Mouse (Mus musculus): ENCODE data around the gene Acot5. TPM values are rescaled to one million over a fixed set of nuclear protein-coding genes. Genes with fewer than 3 reads are reported as not detected.
"Not testable (repeated sequence)": the region's sequence is repeated elsewhere in the genome, so short reads cannot be mapped to it uniquely, and the experiment has no call there.

The Acot5 gene
- total RNA-seq (2022) = under 1 TPM in 2 of 4 experiments, not detected in 2; 0.23 to 0.49 TPM

DNA sequence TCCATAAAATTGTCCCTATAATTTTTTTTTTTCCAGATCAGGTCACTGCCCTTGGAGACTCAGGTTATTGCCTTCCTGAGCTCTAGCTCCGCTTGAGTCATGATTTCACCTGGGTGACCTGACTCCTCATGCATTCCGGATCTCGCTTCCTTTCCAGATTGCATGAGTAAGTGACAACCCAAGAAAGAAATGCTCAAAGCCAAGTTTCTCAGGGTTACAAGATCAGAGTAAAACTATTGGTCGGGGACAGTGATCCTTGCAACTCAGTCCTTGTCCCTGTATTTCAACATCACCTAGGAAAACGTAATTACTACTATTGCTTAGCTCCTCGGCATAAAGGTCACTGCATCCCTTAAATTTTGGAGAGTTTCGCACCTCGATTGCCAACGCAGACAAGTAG, at the start of gene Acot5:
Gene Acot5, plus strand, starts transcription at position 340 of the 400 bp plus-strand sequence.
- DNase-seq = no peak

DNA sequence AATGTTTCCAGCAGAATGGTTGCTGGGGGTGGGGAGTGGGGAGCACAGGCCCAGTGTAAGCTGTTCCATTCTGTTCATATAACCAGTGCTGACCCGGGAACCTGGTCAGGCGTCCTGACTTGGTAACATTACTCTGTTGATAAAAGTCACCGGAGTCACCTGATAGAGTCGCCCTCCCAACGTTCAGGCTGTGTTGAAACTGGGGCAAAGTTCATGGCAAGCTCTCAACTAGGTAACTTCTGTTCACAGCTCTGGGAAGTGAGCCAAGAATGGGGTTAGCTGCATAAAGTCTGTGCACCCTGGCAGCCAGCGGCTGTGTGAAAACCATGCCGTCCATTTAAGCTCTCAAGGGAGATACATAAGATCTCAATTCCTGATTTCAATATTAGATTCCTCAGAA, 48.6 kb upstream of the Acot5 start:
- DNase-seq = peak; percentile 61

DNA sequence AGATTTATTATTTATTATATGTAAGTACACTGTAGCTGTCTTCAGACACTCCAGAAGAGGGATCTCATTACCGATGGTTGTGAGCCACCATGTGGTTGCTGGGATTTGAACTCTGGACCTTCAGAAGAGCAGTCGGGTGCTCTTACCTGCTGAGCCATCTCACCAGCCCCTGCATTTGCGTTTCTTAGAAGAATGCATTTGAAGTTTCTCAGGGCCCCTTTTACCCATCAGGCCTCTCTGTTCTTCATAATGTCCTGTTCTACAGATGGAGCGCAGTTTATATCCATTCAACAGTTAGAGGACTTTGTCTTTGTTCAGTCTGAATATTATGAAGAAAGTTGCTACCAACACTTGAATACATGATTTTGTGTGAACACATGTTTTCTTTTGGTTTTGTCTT, 46.9 kb upstream of the Acot5 start:
- DNase-seq = not testable (repeated sequence)

DNA sequence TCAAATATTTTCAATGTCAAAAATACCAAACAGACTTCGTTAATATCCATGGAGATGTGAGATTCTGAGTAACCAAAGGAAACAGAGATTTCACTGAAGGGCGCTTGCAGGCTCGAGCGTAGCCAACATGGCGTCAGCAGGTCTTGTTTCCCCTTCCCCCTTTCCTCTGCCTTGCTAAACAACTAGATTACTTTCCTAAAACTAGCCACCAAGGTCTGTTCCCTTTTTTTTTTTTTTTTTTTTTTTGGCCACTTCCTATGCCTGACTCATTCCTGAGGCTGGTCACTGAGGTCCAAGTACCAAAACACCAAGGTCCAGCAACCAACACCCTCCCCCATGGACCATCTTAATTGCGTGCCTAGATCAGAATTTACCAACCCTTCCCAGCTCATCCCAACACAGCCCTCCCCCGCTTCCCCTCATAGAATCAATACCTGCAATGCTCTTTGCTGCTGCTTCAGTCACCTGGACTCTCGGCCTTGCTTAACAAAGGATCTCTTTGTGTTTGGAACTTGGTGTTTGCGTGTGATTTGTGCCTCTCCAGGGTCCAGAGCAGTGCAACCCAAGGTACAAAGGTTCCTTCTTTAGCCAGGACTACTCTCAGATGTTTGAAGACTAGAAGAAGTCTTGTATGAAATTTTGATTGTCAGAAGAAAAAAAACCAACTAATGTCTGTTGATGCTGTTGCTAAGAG, 45.9 kb upstream of the Acot5 start:
- DNase-seq = no peak

DNA sequence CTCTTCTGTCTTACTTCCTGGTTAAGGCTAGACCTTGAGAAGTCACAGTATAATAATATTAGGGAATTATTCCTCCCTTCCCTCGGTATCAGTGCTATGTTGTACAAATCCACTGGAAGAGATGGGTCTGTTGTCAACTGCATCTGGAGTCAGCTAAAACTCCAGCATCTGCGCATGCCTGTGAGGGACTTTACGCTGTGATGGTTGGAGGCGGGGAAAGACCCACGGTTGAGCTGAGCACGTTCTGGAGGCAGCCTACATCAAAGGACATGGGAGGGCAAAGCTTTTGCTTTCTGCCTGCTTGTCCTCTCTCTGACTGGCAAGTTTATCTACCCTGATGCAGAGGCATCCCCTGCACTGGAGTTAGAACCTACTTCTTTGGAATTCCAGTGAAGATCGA, 43.2 kb upstream of the Acot5 start:
- DNase-seq = no peak

DNA sequence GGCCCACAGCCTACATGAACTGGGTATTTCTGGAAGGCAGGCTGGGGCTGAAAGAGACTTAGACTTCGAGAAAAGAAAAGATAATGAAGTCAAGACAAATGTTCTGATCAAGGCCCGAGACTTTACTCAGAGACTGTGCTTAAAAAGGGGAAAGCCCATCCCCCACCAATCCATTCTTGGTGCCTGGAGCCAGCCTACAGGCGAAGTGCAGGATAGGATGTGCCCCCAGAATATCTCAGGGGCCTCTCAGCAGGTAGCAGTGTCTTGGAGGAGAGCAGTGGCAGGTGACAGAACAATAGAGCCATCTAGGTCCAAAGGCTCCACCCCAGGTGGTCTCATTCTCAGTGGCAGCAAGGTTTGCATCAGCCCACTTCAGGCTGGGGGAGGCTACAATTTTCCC, 40.8 kb upstream of the Acot5 start:
- not testable (repeated sequence) for DNase-seq

DNA sequence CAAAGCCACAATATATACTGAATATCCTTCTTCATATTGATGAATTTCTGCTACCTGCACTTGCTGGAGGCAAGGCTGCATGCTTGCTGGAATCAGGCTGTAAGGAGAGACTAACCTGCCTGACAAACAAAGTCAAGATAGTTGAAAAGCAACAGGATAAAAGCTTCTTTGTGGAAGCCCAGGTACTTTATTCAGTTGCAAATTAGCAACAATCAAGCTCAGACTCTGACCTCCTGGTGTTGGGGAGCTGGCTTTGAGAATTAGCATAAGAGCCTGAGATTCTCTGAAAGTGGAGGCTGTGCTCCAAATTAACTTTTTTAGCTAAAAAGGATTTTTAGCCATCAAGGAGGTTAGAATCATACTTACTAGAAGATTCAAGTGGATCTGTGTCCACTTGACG, 40.1 kb upstream of the Acot5 start:
- not testable (repeated sequence) for DNase-seq

DNA sequence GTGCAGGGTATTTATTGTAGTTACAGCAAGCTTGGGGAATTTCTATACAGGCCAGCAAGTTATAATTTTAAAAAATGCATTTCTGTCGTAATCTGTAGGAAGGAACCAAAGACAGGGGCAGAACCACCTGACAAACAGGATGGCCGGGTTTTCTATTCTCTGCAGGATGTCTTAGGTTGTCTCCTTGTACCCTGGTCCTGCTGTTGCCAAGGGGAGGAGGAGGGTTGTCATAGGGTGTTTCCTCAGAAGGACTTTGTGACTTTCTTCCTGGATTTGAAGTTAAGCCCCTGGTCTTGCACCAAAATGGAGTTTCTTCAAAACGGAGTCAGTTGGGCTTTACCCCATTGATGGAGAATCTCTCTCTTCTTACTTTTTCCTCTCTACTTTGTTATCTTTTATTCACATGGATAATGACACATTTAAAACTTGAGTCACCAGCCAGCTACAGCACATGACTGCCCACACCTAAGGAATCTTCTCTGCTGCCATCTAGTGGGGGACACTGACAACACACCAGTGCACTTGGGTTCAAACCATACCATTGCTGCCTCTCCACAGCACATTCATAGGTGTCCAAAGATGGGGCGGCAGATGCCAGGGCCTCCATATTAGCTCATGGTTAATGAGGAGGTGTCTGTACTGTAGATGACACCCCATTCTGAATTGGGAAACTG, 38.3 kb upstream of the Acot5 start:
- DNase-seq = peak; percentile 65

DNA sequence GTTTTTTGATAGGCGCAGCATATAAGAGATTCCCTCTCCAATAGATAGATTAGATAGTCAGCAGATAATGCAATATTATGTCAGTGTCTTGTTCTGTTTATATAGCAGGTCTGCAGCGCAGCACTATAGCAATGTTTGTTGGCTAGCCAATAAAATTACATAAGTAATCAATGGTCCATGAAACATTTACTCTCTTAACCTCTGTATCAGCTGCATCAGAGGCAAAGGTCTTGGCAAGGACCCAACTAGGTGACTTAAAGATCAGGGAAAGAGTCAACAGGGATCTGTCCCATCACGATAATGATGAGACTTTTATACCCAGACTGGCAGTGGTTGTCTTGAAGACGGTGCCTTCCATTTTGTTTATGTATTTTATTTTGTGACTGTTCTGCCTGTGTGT, 36.3 kb upstream of the Acot5 start:
- no peak for DNase-seq

DNA sequence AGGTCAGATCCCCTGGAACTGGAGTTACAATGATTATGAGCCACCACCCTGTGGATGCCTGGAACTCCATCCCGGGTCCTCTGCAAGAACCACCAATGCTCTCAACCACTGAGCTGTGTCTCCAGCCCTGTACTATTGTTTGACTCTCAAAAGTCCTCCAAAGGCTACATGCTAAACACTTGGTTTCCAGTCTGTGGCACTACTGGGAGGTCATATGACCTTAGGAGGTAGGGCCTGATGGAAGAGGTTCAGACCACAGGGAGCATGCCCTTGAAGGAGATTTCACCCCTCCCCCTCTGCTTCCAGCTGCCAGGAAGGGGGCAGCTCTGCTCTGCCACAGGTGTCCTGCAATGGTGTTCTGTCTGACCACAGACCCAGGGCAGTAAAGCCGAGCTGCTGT, 35.8 kb upstream of the Acot5 start:
- DNase-seq = not testable (repeated sequence)

DNA sequence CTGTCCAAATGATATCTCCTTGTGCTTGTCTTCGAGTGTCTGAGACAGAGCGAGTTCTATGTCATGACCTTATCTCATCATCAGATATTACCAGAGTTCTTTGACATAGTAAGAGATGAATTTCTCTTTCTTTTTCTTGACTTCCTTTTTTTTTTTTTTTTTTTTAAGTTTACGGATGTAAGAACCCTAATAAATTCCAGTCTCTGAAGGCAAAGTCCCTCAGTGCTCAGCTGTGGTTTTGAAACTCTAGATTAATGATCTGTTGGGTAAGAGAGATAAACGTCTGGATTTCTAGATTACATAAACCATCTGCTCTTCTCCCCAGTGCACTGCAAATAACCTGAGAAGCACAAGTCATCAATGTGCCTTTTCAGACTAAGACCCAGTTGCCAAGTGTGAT, 35.0 kb upstream of the Acot5 start:
- no peak for DNase-seq

DNA sequence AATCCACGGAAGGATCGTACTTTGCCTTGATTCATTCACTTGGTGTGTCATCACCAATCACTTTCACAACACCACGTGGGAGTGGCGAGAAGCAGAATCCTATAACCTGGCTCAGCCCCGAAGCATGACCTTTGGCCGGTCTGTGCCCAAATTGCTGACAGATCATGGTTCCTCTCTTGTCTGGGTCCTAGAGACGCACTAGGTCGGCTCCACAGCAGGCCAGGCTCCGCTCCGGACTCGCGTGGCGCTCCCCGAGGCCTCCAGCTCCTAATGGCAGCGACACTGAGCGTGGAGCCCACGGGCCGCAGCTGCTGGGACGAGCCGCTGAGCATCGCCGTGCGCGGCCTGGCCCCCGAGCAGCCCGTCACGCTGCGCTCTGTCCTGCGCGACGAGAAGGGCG, 30.9 kb upstream of the Acot5 start, which contains the start of gene Acot4:
Gene Acot4, plus strand, starts transcription at position 139 of the 400 bp plus-strand sequence.
- peak; percentile 24 for DNase-seq

DNA sequence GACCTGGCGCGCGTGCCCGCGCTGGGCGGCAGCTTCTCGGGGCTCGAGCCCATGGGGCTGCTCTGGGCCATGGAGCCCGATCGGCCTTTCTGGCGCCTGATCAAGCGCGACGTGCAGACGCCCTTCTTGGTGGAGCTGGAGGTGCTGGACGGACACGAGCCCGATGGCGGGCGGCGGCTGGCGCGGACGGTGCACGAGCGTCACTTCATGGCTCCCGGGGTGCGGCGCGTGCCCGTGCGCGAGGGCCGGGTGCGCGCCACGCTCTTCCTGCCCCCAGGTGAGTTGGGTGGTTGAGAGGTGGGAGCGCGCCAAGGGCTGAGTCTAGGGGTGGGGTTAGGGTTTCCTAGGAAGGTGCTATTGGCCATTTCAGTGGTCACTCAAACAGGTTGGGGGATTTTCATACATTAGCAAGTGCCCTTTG, 30.4 kb upstream of the Acot5 start, which contains the start of gene Gm49366:
Gene Gm49366, plus strand, starts transcription at position 245 of the 421 bp plus-strand sequence.
- DNase-seq = not testable (repeated sequence)

DNA sequence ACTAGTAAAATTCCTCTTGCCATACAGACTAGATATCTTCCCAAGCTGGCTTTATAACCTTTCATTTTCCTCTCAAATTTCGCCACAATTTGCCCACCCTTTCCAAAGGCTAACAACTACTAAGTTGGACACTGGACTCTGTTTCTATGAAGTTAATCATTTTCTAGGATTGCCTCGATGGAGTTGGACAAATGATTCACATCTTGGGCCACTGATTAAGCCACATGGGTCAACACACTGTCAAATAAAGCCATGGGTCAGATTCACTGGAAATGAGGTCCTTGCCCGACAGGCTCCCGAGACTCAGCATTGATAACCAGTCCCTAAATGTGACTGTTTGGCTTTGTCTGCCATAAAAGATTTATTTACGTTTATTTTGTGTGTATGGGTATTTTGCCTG, 26.9 kb upstream of the Acot5 start:
- no peak for DNase-seq

DNA sequence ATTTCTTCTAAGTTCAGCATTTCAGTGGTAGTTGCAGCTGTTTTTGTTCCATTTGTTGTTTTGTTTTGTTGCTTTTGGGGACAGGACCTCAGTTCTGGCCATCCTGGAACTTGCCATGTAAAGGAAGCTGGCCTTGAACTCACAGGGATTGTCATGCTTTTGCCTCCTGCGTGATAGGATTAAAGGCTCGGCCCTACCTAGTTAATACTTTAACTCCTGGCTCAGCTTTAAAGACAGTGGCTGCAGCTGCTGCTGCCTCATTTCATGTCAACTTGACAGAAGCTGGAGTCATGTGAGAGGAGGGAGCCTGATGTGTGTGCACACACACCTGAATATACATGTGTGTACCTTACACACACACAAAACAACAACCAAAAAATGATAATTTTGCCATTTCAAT, 25.1 kb upstream of the Acot5 start:
- DNase-seq = no peak

DNA sequence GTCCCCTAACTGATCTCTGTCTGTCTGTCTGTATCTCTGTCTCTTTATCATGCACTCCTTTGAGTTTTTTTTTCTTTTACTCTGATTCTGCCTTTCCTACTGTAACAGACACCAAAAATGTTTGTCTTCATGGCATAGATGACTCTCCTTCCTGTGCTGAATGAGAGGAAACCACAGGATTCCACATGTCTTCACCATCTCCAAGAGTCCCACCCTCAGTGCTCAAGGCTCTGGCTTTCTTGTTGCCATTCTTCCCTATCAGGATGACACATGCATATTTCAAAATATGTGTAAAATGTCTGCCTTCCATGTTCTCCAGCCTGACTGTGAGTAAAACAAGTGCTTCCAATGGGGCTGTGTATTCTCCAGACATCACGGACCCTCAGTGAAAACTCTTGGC, 22.2 kb upstream of the Acot5 start:
- DNase-seq = no peak

DNA sequence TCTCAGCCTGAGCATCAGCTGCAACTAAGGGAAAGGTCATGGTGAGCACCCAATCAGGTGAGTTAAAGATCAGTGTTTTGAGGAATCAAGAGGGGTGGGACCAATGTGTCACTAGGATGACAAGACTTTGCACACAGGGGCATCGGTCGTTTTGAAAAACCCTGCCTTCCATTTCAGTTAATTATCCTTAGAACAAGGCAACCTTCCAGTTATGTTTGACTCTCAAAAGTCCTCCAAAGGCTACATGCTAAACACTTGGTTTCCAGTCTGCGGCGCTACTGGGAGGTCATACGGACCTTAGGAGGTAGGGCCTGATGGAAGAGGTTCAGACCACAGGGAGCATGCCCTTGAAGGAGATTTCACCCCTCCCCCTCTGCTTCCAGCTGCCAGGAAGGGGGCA, 18.4 kb upstream of the Acot5 start:
- DNase-seq = not testable (repeated sequence)

DNA sequence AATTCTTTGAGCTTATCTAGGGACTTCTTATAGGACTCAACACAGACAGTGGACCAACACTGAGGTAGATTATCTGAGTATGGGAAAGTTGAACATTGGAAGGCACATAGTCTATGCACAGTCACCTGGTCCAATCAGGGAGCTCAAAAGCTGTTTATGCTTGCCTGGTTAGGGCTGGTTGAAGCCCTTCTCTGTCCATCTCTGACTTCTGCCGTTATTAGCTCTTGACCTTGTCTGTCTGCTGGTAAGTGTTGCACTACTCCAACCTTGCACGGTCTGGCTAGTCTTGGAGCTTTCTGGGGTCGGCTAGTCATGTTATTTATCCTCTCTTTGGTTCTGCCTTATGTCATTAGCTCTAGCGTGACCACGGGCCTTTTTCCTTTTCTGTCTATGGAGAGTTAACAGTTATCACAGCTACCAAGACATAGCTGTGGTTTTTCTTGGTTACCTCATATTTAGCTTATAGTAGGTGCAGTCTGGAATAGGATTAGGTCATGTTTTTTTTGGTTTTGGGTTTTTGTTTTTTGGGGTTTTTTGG, 17.1 kb upstream of the Acot5 start, which contains the start of gene Acot3:
Gene Acot3, plus strand, starts transcription at position 208 of the 538 bp plus-strand sequence.
- no peak for DNase-seq

DNA sequence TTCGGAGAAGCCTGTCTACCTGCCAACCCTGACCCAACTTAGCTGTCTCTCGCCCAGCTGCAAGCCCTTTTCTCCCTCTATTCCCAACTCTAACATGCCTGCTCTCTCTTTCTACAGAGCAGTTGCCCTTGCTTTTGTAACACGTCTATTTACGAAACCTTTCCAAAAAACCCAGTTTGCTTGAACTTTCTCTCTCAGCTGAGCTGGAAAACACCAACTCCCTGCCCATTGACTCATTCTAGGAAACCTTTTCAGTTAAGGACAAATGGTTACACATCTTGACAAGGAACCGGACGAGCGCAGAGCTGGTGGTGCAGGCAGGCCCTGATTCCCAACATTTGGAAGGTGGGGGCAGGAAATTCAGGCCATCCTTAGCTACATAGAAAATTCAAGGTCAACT, 16.5 kb upstream of the Acot5 start:
- DNase-seq = no peak

DNA sequence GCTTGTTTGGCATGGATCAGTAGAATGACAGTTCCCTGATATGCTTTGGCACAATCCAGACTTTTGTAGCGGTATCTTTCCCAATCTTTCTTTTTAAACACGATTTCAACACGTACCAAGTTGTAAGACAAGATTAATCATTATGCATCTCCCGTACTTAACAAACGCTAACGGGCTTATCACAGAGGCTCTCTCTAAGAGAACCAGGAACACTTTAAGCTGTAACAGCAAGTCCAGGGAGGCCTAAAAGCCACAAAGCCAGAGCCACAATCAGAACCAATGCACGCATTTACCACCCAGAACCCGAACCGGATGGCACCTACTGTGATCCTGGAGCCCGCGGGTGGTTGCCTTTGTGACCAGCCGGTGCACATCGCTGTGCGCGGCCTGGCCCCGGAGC, 16.0 kb upstream of the Acot5 start:
- DNase-seq = no peak

DNA sequence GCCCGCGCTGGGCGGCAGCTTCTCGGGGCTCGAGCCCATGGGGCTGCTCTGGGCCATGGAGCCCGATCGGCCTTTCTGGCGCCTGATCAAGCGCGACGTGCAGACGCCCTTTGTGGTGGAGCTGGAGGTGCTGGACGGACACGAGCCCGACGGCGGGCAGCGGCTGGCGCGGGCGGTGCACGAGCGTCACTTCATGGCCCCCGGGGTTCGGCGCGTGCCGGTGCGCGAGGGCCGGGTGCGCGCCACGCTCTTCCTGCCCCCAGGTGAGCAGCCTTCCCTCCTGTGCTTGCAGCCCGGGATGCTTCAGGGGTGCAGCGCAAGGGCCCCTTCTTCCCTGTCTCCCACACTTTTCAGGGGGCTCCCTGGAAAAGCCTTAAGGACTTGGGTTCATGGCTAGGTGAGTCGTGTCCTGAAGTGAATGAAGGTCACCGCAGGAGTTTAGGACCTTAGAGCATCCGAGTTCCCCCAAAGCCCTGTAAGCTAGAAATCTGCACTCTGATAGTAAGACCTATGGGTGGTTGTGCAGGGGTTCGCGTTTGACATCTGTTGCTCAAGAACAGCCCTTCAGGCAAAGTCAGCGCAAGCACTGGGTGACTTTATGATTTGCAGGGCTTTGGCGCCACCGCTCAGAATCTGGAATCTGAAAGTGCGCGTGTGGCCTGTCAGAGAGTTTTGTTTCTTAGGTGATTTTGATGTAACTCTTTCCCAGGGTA, 15.3 kb upstream of the Acot5 start:
- DNase-seq = no peak

DNA sequence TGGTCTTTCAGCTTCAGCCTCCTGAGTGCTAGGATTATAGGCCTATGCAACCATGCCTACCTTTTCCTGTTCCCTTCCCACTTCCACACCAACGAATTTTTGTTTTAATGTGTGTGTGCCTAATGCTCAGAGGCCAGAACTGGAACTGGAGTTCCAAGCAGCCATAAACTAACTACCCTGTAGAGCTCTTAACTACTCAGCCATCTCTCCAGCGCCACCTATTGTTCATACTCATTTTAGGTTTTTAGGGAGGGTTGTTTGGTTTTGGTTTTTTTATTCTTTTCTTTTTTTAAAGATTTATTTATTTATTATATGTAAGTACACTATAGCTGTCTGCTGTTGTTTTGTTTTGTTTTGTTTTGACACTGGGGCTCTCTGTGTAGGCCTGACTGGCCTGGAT, 8.2 kb upstream of the Acot5 start:
- DNase-seq = no peak

DNA sequence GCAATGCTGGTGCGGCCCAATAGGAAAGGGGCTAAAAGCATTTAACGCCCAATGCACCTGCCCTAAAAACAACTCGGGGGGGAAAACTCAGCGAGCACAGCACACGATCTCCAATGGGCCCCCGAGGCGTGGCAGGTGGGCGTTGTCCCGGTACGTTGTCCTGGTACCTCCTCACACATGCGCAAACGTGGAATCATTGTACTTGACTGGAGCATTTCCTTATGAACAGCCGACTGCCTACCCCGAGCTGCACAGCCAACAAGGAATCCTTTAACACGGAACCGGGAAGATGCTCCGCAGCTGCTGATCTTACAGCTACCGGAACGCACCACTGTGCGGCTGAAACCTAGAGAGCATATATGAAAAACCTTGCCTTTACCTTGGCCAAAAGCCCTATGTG, 6.8 kb upstream of the Acot5 start:
- no peak for DNase-seq
